Mouse (Mus musculus) liver, adult 2 months (tissue): ENCODE measurements around the gene Spata31d1a.

Experiments
- CTCF ChIP-seq: fragments of 200-500 bp; IDR thresholded peaks from 2 replicates; pipeline ENCODE4 v1.5.1; 2011; ENCODE audit warnings: low read depth, low read length, control low read depth
- POLR2A ChIP-seq: fragments of 200-500 bp; IDR thresholded peaks from 2 replicates; pipeline ENCODE4 v1.6.1; 2011; ENCODE audit warnings: low read length, control low read depth; ENCODE audit not compliant: insufficient read depth; ENCODE audit errors: extremely low read depth

- TF ChIP-seq CTCF (no peak), POLR2A (no peak)
These were observed 35.9 kb downstream of the Spata31d1a start for GRCm38 (mm10) chr13:59674215-59674614.
